Mouse (Mus musculus) embryonic facial prominence, embryonic 11.5 days (tissue): ENCODE measurements around the gene Zfp955b. TPM values are rescaled to one million over a fixed set of nuclear protein-coding genes. Genes with fewer than 3 reads are reported as not detected.

Experiments
- polyA plus RNA-seq: library from polyadenylated mRNA; unstranded; fragments of >200 nt; fragmentation: Nextera tagmentation; extraction: Ambion mirVana; gene quantifications from 2 replicates; pipeline ENCODE4 v1.2.1, GENCODE M21; 2014

The Zfp955b gene
- polyA plus RNA-seq, 1 experiment from 2014 or later = 9.3 TPM

Other genes with a start within 250 kb of the Zfp955b start
- not detected in 2 replicates for gene 4921501E09Rik, start 221.5 kb upstream of the Zfp955b start, polyA plus RNA-seq
- 9.8 and 11.2 TPM in 2 replicates for gene Zfp563, start 200.2 kb upstream of the Zfp955b start, polyA plus RNA-seq
- gene Morc2b, start 149.9 kb upstream of the Zfp955b start, polyA plus RNA-seq = 0.18 TPM in 1 of 2 replicates, not detected in the other
- gene Olfr55, start 121.1 kb upstream of the Zfp955b start, polyA plus RNA-seq = not detected in 2 replicates
- not detected in 2 replicates for gene Olfr239, start 98.2 kb upstream of the Zfp955b start, polyA plus RNA-seq
- gene Olfr1564, start 67.9 kb upstream of the Zfp955b start, polyA plus RNA-seq = not detected in 2 replicates
- gene Zfp955a, start 34.4 kb upstream of the Zfp955b start, polyA plus RNA-seq = 23.5 and 23.7 TPM in 2 replicates
- gene Olfr63, start 24.9 kb upstream of the Zfp955b start, polyA plus RNA-seq = 0.03 TPM in 1 of 2 replicates, not detected in the other
- gene Zfp81, start 69.3 kb downstream of the Zfp955b start, polyA plus RNA-seq = 18.4 and 20.3 TPM in 2 replicates
- gene Zfp101, start 105.1 kb downstream of the Zfp955b start, polyA plus RNA-seq = 26.0 and 30.6 TPM in 2 replicates
- gene Actl9, start 143.4 kb downstream of the Zfp955b start, polyA plus RNA-seq = not detected in 2 replicates
- 36.1 and 38.9 TPM in 2 replicates for gene Adamts10, start 234.7 kb downstream of the Zfp955b start, polyA plus RNA-seq